Mouse (Mus musculus) liver, embryonic 14.5 days (tissue): ENCODE results near the gene Gars. TPM values are rescaled to one million over a fixed set of nuclear protein-coding genes. Genes with fewer than 3 reads are reported as not detected.

Experiments
- ATAC-seq: fragments of 200-750 bp; cut with Nextera tagmentation; 2 replicates; pipeline ENCODE4 v1.8.0; 2017; ENCODE audit warnings: moderate number of reproducible peaks, mild to moderate bottlenecking, moderate library complexity; ENCODE audit not compliant: insufficient read depth
- DNase-seq, 3 experiments: peaks; one replicate each; pipeline ENCODE4 v3.0.0-alpha.2; 2012 to 2013; ENCODE audit warnings: low read depth in 3 of 3, low spot score in 3 of 3
- H3K27ac ChIP-seq: fragments of 300-500 bp; sonication (generic); 2 replicates; pipeline ENCODE4 v1.5.1; 2014; ENCODE audit warnings: moderate library complexity, mild to moderate bottlenecking, control low read depth, inconsistent platforms
- H3K27me3 ChIP-seq: fragments of 300-500 bp; sonication (generic); 2 replicates; pipeline ENCODE4 v1.6.1; 2014; ENCODE audit warnings: mild to moderate bottlenecking, low read length, moderate library complexity; ENCODE audit not compliant: control insufficient read depth, insufficient read depth
- H3K36me3 ChIP-seq: fragments of 300-500 bp; sonication (generic); replicated peaks from 2 replicates; pipeline ENCODE4 v1.6.1; 2014; ENCODE audit warnings: low read depth; ENCODE audit not compliant: control insufficient read depth, insufficient read depth
- H3K4me1 ChIP-seq, 2 experiments: fragments of 200-500 bp in 1 of 2; fragments of 300-500 bp in 1 of 2; sonication (generic) in 1 of 2; replicated peaks; 2 replicates each; pipeline ENCODE4 v1.6.1; 2012 to 2014; ENCODE audit warnings: antibody characterized with exemption in 1 of 2, inconsistent platforms in 1 of 2, low read length in 1 of 2; ENCODE audit not compliant: control insufficient read depth in 2 of 2, insufficient read depth in 2 of 2
- H3K4me2 ChIP-seq: fragments of 300-500 bp; sonication (generic); 2 replicates; pipeline ENCODE4 v1.6.1; 2014; ENCODE audit warnings: low read depth, mild to moderate bottlenecking, control low read depth, moderate library complexity
- H3K4me3 ChIP-seq, 2 experiments: fragments of 200-500 bp in 1 of 2; fragments of 300-500 bp in 1 of 2; sonication (generic) in 1 of 2; 2 replicates each; pipeline ENCODE4 v1.5.1; 2012 to 2014; ENCODE audit warnings: low read depth in 2 of 2, low read length in 2 of 2, mild to moderate bottlenecking in 2 of 2, control low read depth in 1 of 2, inconsistent platforms in 1 of 2, moderate library complexity in 1 of 2; ENCODE audit not compliant: insufficient read depth in 1 of 2
- H3K9ac ChIP-seq: fragments of 300-500 bp; sonication (generic); replicated peaks from 2 replicates; pipeline ENCODE4 v1.6.1; 2014; ENCODE audit warnings: mild to moderate bottlenecking, control low read depth, moderate library complexity
- H3K9me3 ChIP-seq: fragments of 300-500 bp; sonication (generic); 2 replicates; pipeline ENCODE4 v1.6.1; 2016; ENCODE audit warnings: low read length, mixed read lengths; ENCODE audit not compliant: control insufficient read depth
- CTCF ChIP-seq: IDR thresholded peaks from 2 replicates; pipeline ENCODE4 v1.5.1; 2016; ENCODE audit warnings: antibody characterized with exemption, low read depth, control low read depth
- EP300 ChIP-seq: IDR thresholded peaks from 2 replicates; pipeline ENCODE4 v1.6.1; 2016; ENCODE audit warnings: antibody characterized with exemption, low read depth
- WGBS: fragments of 180-500 bp; shearing (Covaris S2); extraction: QIAGEN DNeasy Blood & Tissue Kit; methylation state at CpG from one replicate; pipeline ENCODE4 v1.1.7; 2014; ENCODE audit not compliant: insufficient replicate concordance; 5-methylcytosine and 5-hydroxymethylcytosine counted together
- polyA plus RNA-seq, 2 experiments: library from polyadenylated mRNA; depleted of rRNA in 1 of 2; stranded (reverse) in 1 of 2; unstranded in 1 of 2; fragments of >200 nt; fragmentation: Nextera tagmentation in 1 of 2; extraction: Ambion mirVana in 1 of 2; gene quantifications; 2 replicates each; pipeline versions ENCODE4 v1.2.1 to v1.2.3; 2012 to 2014

The Gars gene
- polyA plus RNA-seq, 2 experiments, result 50.9 to 99.3 TPM

DNA sequence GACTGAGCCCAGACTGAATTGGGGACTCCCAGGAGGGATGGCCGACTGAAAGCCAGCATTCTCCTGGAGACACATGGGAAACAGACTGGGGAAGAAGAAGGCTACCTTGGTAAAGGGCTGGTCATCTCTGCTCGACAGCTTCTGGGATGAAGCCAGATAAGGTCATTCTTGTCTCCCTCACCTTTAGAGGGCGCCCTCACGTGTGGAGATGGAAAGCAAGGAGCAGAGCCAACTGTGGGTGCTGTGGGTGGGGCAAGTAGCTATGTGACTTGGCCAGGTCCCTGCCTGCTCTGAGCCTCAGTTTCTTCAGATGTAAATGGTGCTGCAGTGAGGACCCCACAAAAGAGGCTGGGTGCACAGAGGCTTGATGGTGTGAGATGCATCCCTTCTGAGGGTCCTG, 52.8 kb downstream of the Gars start:
- Histone ChIP-seq H3K4me1 (no peaks in the 10 kb centered on the region), H3K27me3 (no peaks in the 10 kb centered on the region), H3K36me3 (no peaks in the 10 kb centered on the region), H3K9me3 (no peaks in the 10 kb centered on the region), H3K4me3 (no peak overlapping the region), H3K4me2 (no peak overlapping the region), H3K27ac (no peak overlapping the region), H3K9ac (no peak overlapping the region)
- ATAC-seq, result no peak
- WGBS, result 22% methylated on average over 4 of the region's 4 CpGs
- DNase-seq, result no peak
- peak; percentile 54 for TF ChIP-seq CTCF
- no peak for TF ChIP-seq EP300

DNA sequence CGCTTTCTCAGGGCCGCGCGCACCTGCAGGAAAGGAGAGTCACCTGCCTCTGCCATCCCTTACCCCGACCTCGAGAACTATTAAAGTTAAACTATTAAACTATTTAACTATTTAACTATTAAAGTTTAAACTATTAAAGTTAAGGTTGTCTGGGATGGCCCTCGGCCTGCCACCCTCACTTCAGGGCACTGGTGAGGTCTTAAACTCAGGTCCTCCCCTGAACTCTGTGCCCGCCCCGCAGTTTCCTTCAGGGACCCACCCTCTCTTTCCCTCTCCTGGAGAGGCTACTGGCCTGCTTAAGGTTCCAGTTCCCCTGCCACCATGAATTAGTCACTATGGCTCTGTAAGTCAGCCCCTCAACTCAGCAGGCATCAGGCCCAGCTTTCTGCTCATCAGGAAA, 53.6 kb downstream of the Gars start:
- ATAC-seq, result no peak
- no peaks in the 10 kb centered on the region for H3K36me3 ChIP-seq
- H3K9ac ChIP-seq, result no peak overlapping the region
- H3K4me1 ChIP-seq, result no peaks in the 10 kb centered on the region
- no peak overlapping the region for H3K4me3 ChIP-seq
- no peak for DNase-seq
- TF ChIP-seq EP300 (no peak), CTCF (no peak)
- no peak overlapping the region for H3K4me2 ChIP-seq
- H3K27ac ChIP-seq, result no peak overlapping the region
- no peaks in the 10 kb centered on the region for H3K9me3 ChIP-seq
- H3K27me3 ChIP-seq, result no peaks in the 10 kb centered on the region
- 82% methylated on average over 9 of the region's 9 CpGs for WGBS

DNA sequence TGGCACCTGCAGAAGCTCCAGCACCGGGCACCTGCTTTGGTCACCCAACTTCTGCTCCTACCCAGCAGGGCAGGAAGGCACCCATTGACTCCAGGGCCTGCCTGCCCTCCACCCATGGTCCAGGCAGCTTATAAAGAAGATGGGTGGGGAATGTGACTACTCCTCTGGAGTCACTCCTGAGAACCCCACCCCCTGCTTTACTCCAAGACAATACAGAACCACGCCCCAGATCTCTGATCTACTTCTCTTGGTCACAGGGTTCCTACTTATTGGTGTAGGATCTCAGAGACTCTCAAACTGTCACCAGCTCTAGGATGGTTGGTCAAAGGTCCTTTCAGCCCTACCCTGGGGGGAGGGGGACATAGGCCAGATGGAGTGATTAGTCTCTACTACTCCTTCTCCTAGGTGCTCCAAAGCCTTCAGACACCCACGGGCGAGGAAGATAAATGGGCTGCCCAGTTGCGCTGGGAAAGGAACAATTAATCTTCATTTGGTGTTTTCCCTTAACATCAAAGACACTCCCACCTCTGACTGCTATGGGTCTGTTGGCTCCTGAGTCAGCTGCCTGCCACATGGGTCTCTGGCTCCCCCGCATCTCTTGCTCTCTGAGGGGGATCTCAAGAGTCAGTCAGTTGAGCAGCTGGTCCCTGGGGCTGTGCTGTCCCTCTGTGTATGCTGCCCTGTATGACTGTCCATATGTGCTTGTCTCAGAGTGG, 55.8 kb downstream of the Gars start:
- DNase-seq (no peak), ATAC-seq (no peak)
- TF ChIP-seq EP300, result no peak
- no peak for TF ChIP-seq CTCF
- Histone ChIP-seq H3K36me3 (no peaks in the 10 kb centered on the region), H3K4me2 (no peak overlapping the region), H3K27ac (no peak overlapping the region), H3K9ac (no peak overlapping the region), H3K4me1 (no peaks in the 10 kb centered on the region), H3K4me3 (no peak overlapping the region), H3K27me3 (no peaks in the 10 kb centered on the region), H3K9me3 (no peaks in the 10 kb centered on the region)
- WGBS, result 49% methylated on average over 6 of the region's 6 CpGs

DNA sequence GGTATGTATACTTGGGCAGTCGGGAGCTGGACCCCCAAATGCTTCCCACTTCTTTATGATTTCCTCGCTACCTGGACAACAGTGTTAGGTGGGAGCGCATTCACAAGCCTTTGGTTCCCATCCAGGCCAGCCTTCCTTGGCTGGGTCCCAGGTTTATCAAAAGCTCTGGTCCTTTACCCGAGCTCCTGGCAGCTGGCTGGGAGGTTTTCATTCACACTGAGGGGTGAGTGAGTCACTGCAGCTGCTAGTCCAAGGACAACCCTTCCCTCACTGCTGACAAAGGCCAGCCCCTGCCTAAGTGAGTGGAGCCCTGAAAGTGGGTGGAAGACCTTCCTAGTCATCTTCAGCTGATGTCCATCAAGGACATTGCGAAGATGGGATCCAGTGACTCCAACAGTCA, 60.2 kb downstream of the Gars start:
- no peak overlapping the region for H3K27ac ChIP-seq
- TF ChIP-seq CTCF (no peak), EP300 (no peak)
- H3K36me3 ChIP-seq, result no peaks in the 10 kb centered on the region
- DNase-seq (no peak), ATAC-seq (no peak)
- no peak overlapping the region for H3K9ac ChIP-seq
- H3K4me2 ChIP-seq, result no peak overlapping the region
- WGBS, result 61% methylated on average over 5 of the region's 5 CpGs
- no peaks in the 10 kb centered on the region for H3K9me3 ChIP-seq
- no peaks in the 10 kb centered on the region for H3K4me1 ChIP-seq
- no peaks in the 10 kb centered on the region for H3K27me3 ChIP-seq
- H3K4me3 ChIP-seq, result no peak overlapping the region

DNA sequence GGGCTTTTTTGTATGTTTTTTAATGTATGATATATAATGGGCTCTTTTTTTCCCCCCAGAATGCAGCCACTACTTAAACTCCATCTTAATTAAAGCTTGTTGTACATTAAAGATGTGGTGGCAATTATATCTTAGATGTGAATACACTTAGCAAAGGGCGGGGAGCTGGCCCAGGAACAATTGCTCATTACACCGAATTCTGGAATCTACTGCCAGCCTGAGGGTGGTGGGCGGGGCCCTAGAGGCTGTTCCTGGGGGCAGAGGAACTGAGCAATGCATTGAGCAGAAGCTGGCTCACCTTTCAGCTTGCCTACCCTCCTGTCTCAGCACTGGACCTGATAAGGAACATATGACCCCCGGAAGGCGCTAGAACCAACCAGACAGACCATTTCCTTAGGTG, 60.8 kb downstream of the Gars start:
- ATAC-seq, result no peak
- Histone ChIP-seq H3K4me2 (no peak overlapping the region), H3K27ac (no peak overlapping the region), H3K9me3 (no peaks in the 10 kb centered on the region), H3K27me3 (no peaks in the 10 kb centered on the region), H3K9ac (no peak overlapping the region), H3K4me1 (no peaks in the 10 kb centered on the region), H3K4me3 (no peak overlapping the region), H3K36me3 (no peaks in the 10 kb centered on the region)
- TF ChIP-seq EP300 (no peak), CTCF (no peak)
- 59% methylated on average over 5 of the region's 5 CpGs for WGBS
- no peak for DNase-seq
